Mouse (Mus musculus) neural tube, embryonic 11.5 days (tissue): ENCODE data around the gene Rhoq. TPM values are rescaled to one million over a fixed set of nuclear protein-coding genes. Genes with fewer than 3 reads are reported as not detected.

Experiments
- ATAC-seq: fragments of 200-750 bp; cut with Nextera tagmentation; 2 replicates; pipeline ENCODE4 v1.8.0; 2017; ENCODE audit warnings: moderate number of reproducible peaks, mild to moderate bottlenecking, moderate TSS enrichment, moderate library complexity; ENCODE audit not compliant: insufficient read depth, low FRiP score, low TSS enrichment
- DNase-seq: peaks from one replicate; pipeline ENCODE4 v3.0.0-alpha.2; 2015; ENCODE audit warnings: low spot score
- H3K27ac ChIP-seq: fragments of 300-500 bp; sonication (generic); 2 replicates; pipeline ENCODE4 v1.5.1; 2014; ENCODE audit warnings: low read depth, mild to moderate bottlenecking, low read length
- H3K27me3 ChIP-seq: fragments of 300-500 bp; sonication (generic); 2 replicates; pipeline ENCODE4 v1.6.1; 2014; ENCODE audit warnings: mild to moderate bottlenecking, low read length, mixed read lengths; ENCODE audit not compliant: control insufficient read depth, insufficient read depth
- H3K36me3 ChIP-seq: fragments of 300-500 bp; sonication (generic); 2 replicates; pipeline ENCODE4 v1.6.1; 2014; ENCODE audit warnings: mild to moderate bottlenecking, low read length, moderate library complexity, mixed read lengths; ENCODE audit not compliant: control insufficient read depth, insufficient read depth
- H3K4me1 ChIP-seq: fragments of 300-500 bp; sonication (generic); 2 replicates; pipeline ENCODE4 v1.6.1; 2014; ENCODE audit warnings: low read length, mixed read lengths; ENCODE audit not compliant: control insufficient read depth, insufficient read depth
- H3K4me2 ChIP-seq: fragments of 300-500 bp; sonication (generic); 2 replicates; pipeline ENCODE4 v1.6.1; 2014; ENCODE audit warnings: low read depth, mild to moderate bottlenecking, moderate library complexity
- H3K4me3 ChIP-seq: fragments of 300-500 bp; sonication (generic); 2 replicates; pipeline ENCODE4 v1.5.1; 2014; ENCODE audit warnings: low read depth, low read length
- H3K9ac ChIP-seq: fragments of 300-500 bp; sonication (generic); 2 replicates; pipeline ENCODE4 v1.6.1; 2014; ENCODE audit warnings: mild to moderate bottlenecking, low read length
- H3K9me3 ChIP-seq: fragments of 300-500 bp; sonication (generic); 2 replicates; pipeline ENCODE4 v1.6.1; 2016; ENCODE audit warnings: low read length; ENCODE audit not compliant: control insufficient read depth
- WGBS: fragments of 180-500 bp; shearing (Covaris S2); extraction: QIAGEN DNeasy Blood & Tissue Kit; methylation state at CpG from one replicate; pipeline ENCODE4 v1.1.7; 2014; 5-methylcytosine and 5-hydroxymethylcytosine counted together
- polyA plus RNA-seq: library from polyadenylated mRNA; unstranded; fragments of >200 nt; fragmentation: Nextera tagmentation; extraction: Ambion mirVana; gene quantifications from 2 replicates; pipeline ENCODE4 v1.2.1, GENCODE M21; 2014

Rhoq gene
- polyA plus RNA-seq, 1 experiment from 2014 or later = 12.2 TPM

DNA sequence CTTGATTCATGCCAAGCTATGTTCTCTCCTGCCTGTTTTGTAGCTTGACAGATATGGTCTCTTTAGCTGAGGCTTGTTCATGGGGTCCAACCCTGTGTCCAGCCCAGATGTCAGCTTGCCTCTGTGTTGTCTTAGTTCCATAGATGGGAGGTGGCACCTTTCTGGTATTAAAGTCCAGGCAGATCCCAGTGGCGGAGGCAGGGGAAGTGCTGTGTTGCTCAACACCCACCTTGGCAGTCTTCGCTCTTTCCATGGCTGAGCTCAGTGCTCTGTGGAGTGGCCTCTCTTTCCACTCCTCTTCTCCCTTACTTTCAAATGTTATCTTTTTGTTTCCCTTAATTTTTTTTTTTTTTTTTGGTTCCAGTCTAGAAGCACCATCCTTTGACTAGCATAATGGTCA lies 10.2 kb downstream of the Rhoq start:
- no peaks in the 10 kb centered on the region for H3K9me3 ChIP-seq
- H3K4me3 ChIP-seq = no peak overlapping the region
- H3K27me3 ChIP-seq = no peaks in the 10 kb centered on the region
- DNase-seq = no peak
- H3K9ac ChIP-seq = no peak overlapping the region
- ATAC-seq = no peak
- peaks cover 3% of the 10 kb centered on the region; the same call in 1 of the 2 replicates for H3K36me3 ChIP-seq
- H3K27ac ChIP-seq = no peak overlapping the region
- no peak overlapping the region for H3K4me2 ChIP-seq
- H3K4me1 ChIP-seq = no peaks in the 10 kb centered on the region
- WGBS = 91% methylated on average over 2 of the region's 2 CpGs

DNA sequence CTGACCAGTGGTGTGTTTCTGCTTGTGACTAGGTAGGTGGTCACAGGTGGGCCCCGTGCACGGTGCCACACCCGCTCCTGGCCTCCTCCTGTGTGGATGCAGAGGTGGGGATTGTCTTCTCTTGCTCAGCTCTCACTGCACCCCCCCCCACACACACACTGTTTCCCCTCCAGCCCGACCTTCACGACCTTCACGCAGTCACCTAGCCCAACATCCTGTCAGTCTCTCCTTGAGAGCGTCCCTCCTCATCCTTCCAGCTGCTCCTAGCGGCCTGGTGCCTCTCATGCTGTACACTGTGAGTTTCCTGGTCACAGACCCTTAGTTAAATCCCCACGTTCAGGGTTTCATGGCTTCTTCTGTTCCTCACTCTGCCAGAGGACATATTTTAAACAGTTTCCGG lies 13.5 kb downstream of the Rhoq start:
- Histone ChIP-seq H3K9me3 (no peaks in the 10 kb centered on the region), H3K4me1 (no peaks in the 10 kb centered on the region), H3K4me3 (no peak overlapping the region), H3K9ac (no peak overlapping the region), H3K27ac (no peak overlapping the region), H3K36me3 (no peaks in the 10 kb centered on the region), H3K27me3 (no peaks in the 10 kb centered on the region), H3K4me2 (no peak overlapping the region)
- DNase-seq = no peak
- ATAC-seq = no peak
- WGBS = 86% methylated on average over 10 of the region's 10 CpGs

DNA sequence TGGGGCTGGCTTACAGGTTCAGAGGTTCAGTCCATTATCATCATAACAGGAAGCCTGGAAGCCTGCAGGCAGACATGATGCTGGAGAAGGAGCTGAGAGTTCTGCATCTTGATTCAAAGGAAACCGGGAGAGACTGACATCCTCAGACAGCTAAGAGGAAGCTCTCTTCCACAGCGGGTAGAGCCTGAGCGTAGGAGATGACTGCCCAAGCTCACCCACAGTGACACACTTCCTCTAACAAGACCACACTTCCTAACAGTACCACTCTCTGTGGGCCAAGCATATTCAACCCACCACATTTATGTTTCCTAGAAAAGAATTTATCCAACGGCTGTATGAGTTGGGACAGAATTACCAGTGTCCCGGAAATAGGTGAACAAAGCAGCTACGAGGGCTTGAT lies 15.6 kb downstream of the Rhoq start:
- ATAC-seq (no peak), DNase-seq (no peak)
- Histone ChIP-seq H3K27ac (no peak overlapping the region), H3K36me3 (no peaks in the 10 kb centered on the region; the same call in 1 of the 2 replicates), H3K9ac (no peak overlapping the region), H3K4me1 (no peaks in the 10 kb centered on the region), H3K9me3 (no peaks in the 10 kb centered on the region), H3K27me3 (no peaks in the 10 kb centered on the region), H3K4me2 (no peak overlapping the region), H3K4me3 (no peak overlapping the region)
- WGBS = 92% methylated on average over 6 of the region's 6 CpGs

DNA sequence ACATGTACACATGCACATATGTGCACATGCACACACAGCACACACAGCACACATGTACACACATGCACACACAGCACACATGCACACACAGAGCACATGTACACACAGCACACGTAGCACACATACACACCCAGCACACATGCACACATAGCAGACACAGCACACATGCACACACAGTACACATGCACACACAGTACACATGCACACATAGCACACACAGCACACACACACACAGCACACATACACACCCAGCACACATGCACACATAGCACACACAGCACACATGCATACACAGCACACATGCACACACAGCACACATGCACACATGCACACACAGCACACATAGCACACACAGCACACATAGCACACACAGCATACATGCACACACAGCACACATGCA lies 18.3 kb downstream of the Rhoq start:
- H3K9ac ChIP-seq = no peak overlapping the region
- 100% methylated on average over 1 of the region's 1 CpGs for WGBS
- H3K4me3 ChIP-seq = no peak overlapping the region
- H3K27me3 ChIP-seq = no peaks in the 10 kb centered on the region
- no peaks in the 10 kb centered on the region; the same call in 1 of the 2 replicates for H3K36me3 ChIP-seq
- no peaks in the 10 kb centered on the region for H3K4me1 ChIP-seq
- H3K9me3 ChIP-seq = no peaks in the 10 kb centered on the region
- no peak for ATAC-seq
- DNase-seq = no peak
- H3K4me2 ChIP-seq = no peak overlapping the region
- H3K27ac ChIP-seq = no peak overlapping the region

DNA sequence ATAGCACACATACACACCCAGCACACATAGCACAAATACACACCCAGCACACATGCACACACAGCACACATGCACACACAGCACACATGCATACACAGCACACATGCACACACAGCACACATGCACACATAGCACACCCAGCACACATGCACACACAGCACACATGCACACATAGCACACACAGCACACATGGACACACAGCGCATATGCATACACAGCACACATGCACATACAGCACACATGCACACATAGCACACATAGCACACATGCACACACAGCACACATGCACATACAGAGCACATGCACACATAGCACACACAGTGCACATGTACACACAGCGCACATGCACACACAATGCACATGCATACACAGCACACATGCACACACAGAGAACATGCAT lies 18.8 kb downstream of the Rhoq start:
- no peaks in the 10 kb centered on the region for H3K27me3 ChIP-seq
- WGBS = 95% methylated on average over 2 of the region's 2 CpGs
- H3K9me3 ChIP-seq = no peaks in the 10 kb centered on the region
- no peak for ATAC-seq
- no peaks in the 10 kb centered on the region; the same call in 1 of the 2 replicates for H3K36me3 ChIP-seq
- H3K4me1 ChIP-seq = no peaks in the 10 kb centered on the region
- no peak overlapping the region for H3K4me2 ChIP-seq
- no peak overlapping the region for H3K4me3 ChIP-seq
- no peak for DNase-seq
- H3K9ac ChIP-seq = no peak overlapping the region
- no peak overlapping the region for H3K27ac ChIP-seq

DNA sequence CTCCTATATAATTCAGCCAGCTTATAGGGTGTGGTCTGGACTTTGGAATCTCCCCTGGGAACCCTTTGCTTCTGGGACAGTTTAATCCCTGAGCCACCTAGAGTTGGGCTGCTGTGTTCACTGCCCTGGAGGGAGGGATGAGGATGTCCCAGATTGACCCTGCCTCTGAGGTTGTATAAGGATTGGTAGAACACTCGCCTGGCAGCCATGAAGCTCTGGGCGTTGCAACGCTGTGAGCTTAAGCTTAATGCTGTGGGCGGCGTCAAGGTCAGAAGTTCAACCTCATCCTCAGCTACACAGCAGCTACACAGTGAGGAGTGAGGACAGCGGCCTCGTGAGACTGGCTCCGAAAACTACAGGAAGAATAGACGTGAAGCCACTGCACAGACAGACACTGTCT lies 19.6 kb downstream of the Rhoq start:
- H3K9me3 ChIP-seq = no peaks in the 10 kb centered on the region
- H3K36me3 ChIP-seq = no peaks in the 10 kb centered on the region; the same call in 1 of the 2 replicates
- ATAC-seq (no peak), DNase-seq (no peak)
- H3K9ac ChIP-seq = no peak overlapping the region
- WGBS = 74% methylated on average over 9 of the region's 9 CpGs
- H3K27me3 ChIP-seq = no peaks in the 10 kb centered on the region
- H3K4me3 ChIP-seq = no peak overlapping the region
- no peaks in the 10 kb centered on the region for H3K4me1 ChIP-seq
- no peak overlapping the region for H3K4me2 ChIP-seq
- H3K27ac ChIP-seq = no peak overlapping the region

DNA sequence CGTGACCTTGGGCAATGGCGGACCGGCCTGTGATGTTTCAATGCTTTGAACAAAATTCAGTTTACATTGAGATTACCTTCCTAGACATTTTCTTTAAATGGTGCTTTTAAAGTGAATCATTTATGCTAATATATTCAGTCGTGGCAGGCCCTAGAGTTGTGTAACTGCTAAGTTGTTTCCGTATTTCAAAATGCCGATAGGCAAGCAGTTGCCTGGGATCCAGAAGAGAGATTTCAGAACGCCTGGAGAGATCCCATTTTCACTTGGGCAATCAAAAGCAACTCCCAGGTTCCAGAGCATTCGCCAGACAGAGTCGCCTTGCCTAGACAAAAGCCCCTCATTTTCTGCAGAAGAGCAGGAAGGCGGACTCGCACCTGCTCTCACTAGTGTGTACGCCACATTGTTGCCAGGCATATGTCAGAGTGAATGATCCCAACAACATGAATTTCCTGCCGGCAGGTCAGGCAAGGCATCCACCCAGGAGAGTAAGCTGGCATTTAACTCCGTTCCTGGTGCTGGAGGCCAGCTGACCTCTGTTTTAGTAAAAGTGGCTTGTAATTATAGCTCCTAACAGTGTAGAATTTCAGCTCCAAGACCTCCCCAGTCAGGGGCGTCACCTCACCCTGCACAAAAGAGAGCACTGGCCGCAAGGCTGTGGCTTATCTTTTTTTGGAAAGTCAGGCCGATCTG lies 23.7 kb downstream of the Rhoq start:
- no peak overlapping the region for H3K4me2 ChIP-seq
- H3K4me1 ChIP-seq = no peaks in the 10 kb centered on the region
- H3K27ac ChIP-seq = no peak overlapping the region

DNA sequence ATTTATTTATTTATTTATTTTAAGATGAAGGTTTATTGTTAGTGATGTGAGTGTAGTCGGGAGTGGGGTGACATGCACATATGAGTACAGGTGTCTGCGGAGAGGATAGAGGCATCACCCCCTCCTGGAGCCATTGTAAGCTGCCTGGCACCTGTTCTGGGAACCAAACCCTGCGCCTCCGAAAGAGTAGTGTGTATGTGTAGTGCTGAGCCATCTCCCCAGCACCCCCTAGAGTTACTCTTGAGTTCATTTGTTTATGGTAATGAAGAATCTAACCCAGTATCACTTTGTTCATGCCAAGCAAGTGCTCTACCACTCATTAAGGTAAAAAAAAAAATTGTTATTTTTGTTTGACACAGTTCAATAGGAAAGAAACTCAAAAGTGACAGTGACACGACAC lies 25.3 kb downstream of the Rhoq start:
- Histone ChIP-seq H3K9ac (no peak overlapping the region), H3K36me3 (no peaks in the 10 kb centered on the region), H3K27ac (no peak overlapping the region), H3K4me1 (no peaks in the 10 kb centered on the region), H3K27me3 (no peaks in the 10 kb centered on the region), H3K4me2 (no peak overlapping the region), H3K4me3 (no peak overlapping the region), H3K9me3 (no peaks in the 10 kb centered on the region)
- ATAC-seq (no peak), DNase-seq (no peak)
- 89% methylated on average over 5 of the region's 5 CpGs for WGBS

More for the DNA sequence above, 23.7 kb downstream of the Rhoq start:
- ATAC-seq (no peak), DNase-seq (no peak)
- Histone ChIP-seq H3K27me3 (no peaks in the 10 kb centered on the region), H3K36me3 (no peaks in the 10 kb centered on the region; the same call in 1 of the 2 replicates), H3K9me3 (no peaks in the 10 kb centered on the region), H3K9ac (no peak overlapping the region), H3K4me3 (no peak overlapping the region)
- WGBS = 58% methylated on average over 17 of the region's 17 CpGs

DNA sequence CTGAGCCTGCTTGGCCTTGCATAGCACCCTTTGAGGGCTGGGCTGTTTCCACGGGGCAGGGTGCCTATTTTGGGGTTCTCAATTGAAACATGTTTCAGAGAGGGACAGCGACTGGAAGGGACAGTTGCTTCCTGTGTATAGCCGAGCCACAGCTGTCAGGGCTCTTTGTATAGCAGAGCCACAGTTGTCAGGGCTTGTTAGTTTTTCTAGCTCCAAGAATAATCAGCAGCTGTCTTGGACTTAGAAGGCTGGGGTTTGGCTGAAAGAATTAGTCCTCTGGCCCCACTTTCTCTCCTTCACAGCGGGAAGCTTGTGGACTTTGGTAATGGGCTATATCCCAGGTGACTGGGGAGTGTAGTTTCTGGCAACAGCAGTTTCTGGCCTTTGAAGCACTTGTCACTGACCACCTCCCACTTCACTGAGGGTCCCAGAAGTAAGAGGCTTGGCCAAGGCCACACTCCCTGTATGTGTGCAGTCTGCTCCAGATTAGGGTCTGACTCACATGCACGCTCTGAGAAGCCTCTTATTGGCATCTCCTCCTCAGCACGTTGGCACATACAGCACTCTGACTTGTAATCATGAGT lies 25.8 kb downstream of the Rhoq start:
- Histone ChIP-seq H3K27me3 (no peaks in the 10 kb centered on the region), H3K36me3 (no peaks in the 10 kb centered on the region), H3K27ac (no peak overlapping the region), H3K9ac (no peak overlapping the region), H3K4me1 (no peaks in the 10 kb centered on the region), H3K9me3 (no peaks in the 10 kb centered on the region), H3K4me2 (no peak overlapping the region), H3K4me3 (no peak overlapping the region)
- ATAC-seq (no peak), DNase-seq (no peak)
- 75% methylated on average over 6 of the region's 6 CpGs for WGBS
